In genomic region chr4:35917453-35917852, GRCm38 (mm10) we compare ENCODE assay signal across 16 mouse cellular contexts.
"Had no signal": no experiment of that assay in that cellular context is flagged by ENCODE, and none has a peak within 500 bp of the region (broad histone marks: within the 10 kb centered on the region; RNA-seq: fewer than 3 reads in every experiment).

No protein-coding gene starts in this region.

- H3K4me3 ChIP-seq: liver, embryonic 13.5 days; liver, embryonic 15.5 days; megakaryocyte, embryonic 14.5 days; midbrain, embryonic 13.5 days; midbrain, embryonic 15.5 days; neural tube, embryonic 12.5 days had no signal

- H3K9me3 ChIP-seq: liver, embryonic 13.5 days; liver, embryonic 15.5 days; megakaryocyte, embryonic 14.5 days; midbrain, embryonic 13.5 days; midbrain, embryonic 15.5 days; neural tube, embryonic 12.5 days had no signal

- DNase-seq: liver, embryonic 13.5 days; liver, postnatal 0 days; lung, adult 2 months; lung, postnatal 36 days; right cerebral cortex, postnatal 14 days; thymus, adult 18-20 months; thymus, postnatal 14 days; thymus, postnatal 36 days had no signal

- H3K4me2 ChIP-seq: liver, embryonic 13.5 days; liver, embryonic 15.5 days; midbrain, embryonic 11.5 days; midbrain, embryonic 13.5 days; midbrain, embryonic 15.5 days; neural tube, embryonic 12.5 days had no signal

- H3K9ac ChIP-seq: liver, embryonic 13.5 days; liver, embryonic 15.5 days; liver, postnatal 0 days; midbrain, embryonic 13.5 days; midbrain, embryonic 15.5 days; neural tube, embryonic 12.5 days had no signal

- H3K27me3 ChIP-seq: liver, embryonic 13.5 days; liver, embryonic 15.5 days; megakaryocyte, embryonic 14.5 days; midbrain, embryonic 13.5 days; midbrain, embryonic 15.5 days; neural tube, embryonic 12.5 days had no signal

- H3K4me1 ChIP-seq: liver, embryonic 13.5 days; liver, embryonic 15.5 days; megakaryocyte, embryonic 14.5 days; midbrain, embryonic 13.5 days; midbrain, embryonic 15.5 days; neural tube, embryonic 12.5 days had no signal

- ATAC-seq: liver, postnatal 0 days; lung, postnatal 0 days; midbrain, embryonic 13.5 days; midbrain, embryonic 15.5 days had no signal

- H3K27ac ChIP-seq: liver, embryonic 13.5 days; liver, embryonic 15.5 days; macrophage; midbrain, embryonic 13.5 days; midbrain, embryonic 15.5 days; neural tube, embryonic 12.5 days had no signal

- H3K36me3 ChIP-seq: liver, embryonic 13.5 days; liver, embryonic 15.5 days; midbrain, embryonic 13.5 days; midbrain, embryonic 15.5 days; neural tube, embryonic 12.5 days had no signal
